Mouse (Mus musculus) Patski (cell line): Measurements from ENCODE around the gene Ptcd1. TPM values are rescaled to one million over a fixed set of nuclear protein-coding genes. Genes with fewer than 3 reads are reported as not detected.
"Not testable (repeated sequence)": the region's sequence is repeated elsewhere in the genome, so short reads cannot be mapped to it uniquely, and the experiment has no call there.

Source experiments
- ATAC-seq: fragments of 100-300 bp; one replicate; pipeline ENCODE4 v1.8.0; 2021
- CTCF ChIA-PET: fragments of 350-600 bp; sonication (Branson Sonifier 250); formaldehyde crosslinking; loops from one replicate; lab custom pipeline; 2022; ENCODE audit warnings: inconsistent platforms; lab: Charles Lee
- POLR2A ChIA-PET: fragments of 350-600 bp; sonication (Branson Sonifier 250); formaldehyde crosslinking; loops from one replicate; lab custom pipeline; 2022; ENCODE audit warnings: antibody characterized with exemption, inconsistent platforms; lab: Charles Lee
- DNase-seq: peaks from one replicate; pipeline ENCODE4 v3.0.0-alpha.2; 2011; ENCODE audit warnings: low read depth, low spot score
- H3K27me3 ChIP-seq: fragments of 371-371 bp; one replicate; pipeline ENCODE4 v1.5.1; 2021
- CTCF ChIP-seq: fragments of 100-300 bp; IDR thresholded peaks from one replicate; pipeline ENCODE4 v1.5.1; 2021
- in situ Hi-C: fragments of 300-500 bp; cut with MboI; formaldehyde crosslinking; loops from 3 replicates; pipeline ENCODE4 v1.11.1; 2018; ENCODE audit warnings: low pct_unique_long_range_greater_than_20kb, mixed read lengths
- polyA plus RNA-seq: library from polyadenylated mRNA; unstranded; gene quantifications from one replicate; pipeline ENCODE4 v1.2.3, GENCODE M21; 2021

Gene Ptcd1
- polyA plus RNA-seq, 1 experiment from 2014 or later, result 16.9 TPM

- in situ Hi-C loops, result no loop called here
- TF ChIP-seq CTCF, result no peak
- no peak for DNase-seq
- no peaks in the 10 kb centered on the region for H3K27me3 ChIP-seq
- ChIA-PET CTCF (interaction anchor here (1.2 to 2.4 kb wide), 3 partner anchors 9 to 23 kb away, joined by 3 to 8 read pairs (median 5); no protein-coding TSS in a partner anchor), POLR2A (interaction anchor here (0.6 to 1.2 kb wide), 4 partner anchors 15 to 1061 kb away, joined by 3 to 5 read pairs (median 4); no protein-coding TSS in a partner anchor)
- no peak for ATAC-seq
These were observed 376 bp upstream of the Ptcd1 start for GRCm38 (mm10) chr5:145167306-145167661.

DNA sequence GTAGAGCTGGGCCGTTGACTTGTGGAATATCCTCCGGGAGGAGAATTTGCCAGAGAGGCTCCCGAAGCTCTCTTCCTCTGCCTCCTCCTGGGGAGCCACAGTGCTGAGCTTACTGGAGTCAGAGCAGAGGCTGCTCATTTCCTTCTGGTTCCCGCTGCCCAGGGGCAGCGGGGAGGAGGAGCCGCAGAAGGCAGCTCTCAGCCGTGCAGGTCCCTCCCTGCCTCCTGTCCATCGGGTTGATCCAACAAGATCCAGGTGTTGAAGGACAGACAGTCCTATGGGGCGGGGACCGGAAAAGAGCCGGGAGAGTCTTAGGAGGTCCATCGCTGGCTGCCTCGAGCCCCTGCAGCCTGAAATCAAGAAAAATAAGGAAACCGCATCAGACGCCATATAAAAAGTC, 1.7 kb downstream of the Ptcd1 start:
- CTCF ChIA-PET, result no interaction called here
- DNase-seq, result no peak
- in situ Hi-C loops, result no loop called here
- POLR2A ChIA-PET, result no interaction called here
- TF ChIP-seq CTCF, result no peak
- ATAC-seq, result no peak
- no peaks in the 10 kb centered on the region for H3K27me3 ChIP-seq

GRCm38 (mm10) chr5:145164710-145165109, 2.2 kb downstream of the Ptcd1 start:
- CTCF ChIA-PET, result no interaction called here
- in situ Hi-C loops, result no loop called here
- ATAC-seq (no peak), DNase-seq (no peak)
- no peak for TF ChIP-seq CTCF
- H3K27me3 ChIP-seq, result no peaks in the 10 kb centered on the region
- POLR2A ChIA-PET, result no interaction called here

DNA sequence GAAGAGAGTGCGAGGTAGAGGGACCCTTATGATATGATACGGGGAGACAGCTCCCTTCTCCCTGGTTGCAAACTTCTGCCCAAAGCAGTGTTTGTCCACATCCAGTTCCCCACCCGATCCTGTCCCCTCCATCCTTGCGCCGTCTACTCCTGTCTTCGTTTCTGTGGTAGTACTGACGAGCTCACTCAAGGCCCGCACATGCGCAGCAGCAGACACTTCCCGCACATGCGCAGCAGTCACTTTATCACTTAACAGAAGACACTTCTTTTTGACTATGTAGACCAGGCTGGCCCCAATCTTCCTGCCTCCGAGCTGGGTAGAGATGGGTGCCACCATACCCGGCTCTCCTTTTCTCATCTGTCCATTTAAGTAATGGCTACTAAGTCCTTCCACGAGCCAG, 5.5 kb downstream of the Ptcd1 start:
- in situ Hi-C loops, result no loop called here

DNA sequence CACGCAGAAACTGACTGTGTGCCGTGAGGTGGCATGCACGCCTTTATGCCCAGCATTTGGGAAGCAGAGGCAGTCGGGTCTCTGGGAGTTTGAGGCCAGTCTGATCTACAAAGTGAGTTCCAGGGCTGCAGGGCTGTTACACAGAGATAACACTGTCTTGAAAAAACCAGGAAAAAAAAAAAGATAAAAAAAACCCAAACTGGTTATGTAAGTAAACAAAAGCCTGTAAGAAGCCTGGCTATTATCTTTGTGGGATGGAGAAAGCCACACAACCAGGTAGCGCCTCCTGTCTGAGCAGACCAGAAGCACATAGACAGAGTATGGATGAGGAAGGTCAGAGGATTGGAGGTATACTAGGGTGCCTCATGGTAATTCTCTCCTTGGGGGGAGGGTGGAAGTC, 14.2 kb downstream of the Ptcd1 start:
- TF ChIP-seq CTCF, result no peak
- ChIA-PET POLR2A (no interaction called here), CTCF (no interaction called here)
- no peaks in the 10 kb centered on the region for H3K27me3 ChIP-seq
- no peak for DNase-seq
- no peak for ATAC-seq
- in situ Hi-C loops, result no loop called here

More for the DNA sequence above, 5.5 kb downstream of the Ptcd1 start:
- no peak for ATAC-seq
- ChIA-PET POLR2A (interaction anchor here (0.6 kb wide), 1 partner anchor 1109 kb away, joined by 4 read pairs; no protein-coding TSS in a partner anchor), CTCF (interaction anchor here (1.5 kb wide), 1 partner anchor 16 kb away, joined by 3 read pairs; no protein-coding TSS in a partner anchor)
- TF ChIP-seq CTCF, result no peak
- H3K27me3 ChIP-seq, result no peaks in the 10 kb centered on the region
- DNase-seq, result no peak

DNA sequence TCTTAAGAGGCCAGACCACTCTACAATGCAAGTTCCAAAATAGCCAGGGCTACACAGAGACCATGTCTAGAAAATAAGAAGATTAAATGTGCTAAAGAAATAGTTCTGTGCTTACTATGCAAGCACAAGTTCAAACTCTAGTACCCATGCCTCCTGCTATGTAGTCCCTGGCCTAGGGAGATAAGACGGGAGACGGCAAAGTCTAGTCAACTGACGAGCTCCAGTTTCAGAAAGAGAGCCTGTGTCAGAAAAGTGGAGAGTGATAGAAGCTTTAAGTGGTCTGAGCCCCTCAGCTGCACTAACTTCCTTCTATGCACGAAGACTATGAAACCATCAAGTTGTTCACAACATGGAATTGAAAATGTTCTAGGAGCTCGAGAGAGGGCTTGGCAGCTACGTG, 17.6 kb downstream of the Ptcd1 start:
- H3K27me3 ChIP-seq, result no peaks in the 10 kb centered on the region
- no peak for TF ChIP-seq CTCF
- ChIA-PET POLR2A (no interaction called here), CTCF (interaction anchor here (0.9 kb wide), 1 partner anchor 10 kb away, joined by 3 read pairs; no protein-coding TSS in a partner anchor)
- ATAC-seq (no peak), DNase-seq (no peak)
- in situ Hi-C loops, result no loop called here

DNA sequence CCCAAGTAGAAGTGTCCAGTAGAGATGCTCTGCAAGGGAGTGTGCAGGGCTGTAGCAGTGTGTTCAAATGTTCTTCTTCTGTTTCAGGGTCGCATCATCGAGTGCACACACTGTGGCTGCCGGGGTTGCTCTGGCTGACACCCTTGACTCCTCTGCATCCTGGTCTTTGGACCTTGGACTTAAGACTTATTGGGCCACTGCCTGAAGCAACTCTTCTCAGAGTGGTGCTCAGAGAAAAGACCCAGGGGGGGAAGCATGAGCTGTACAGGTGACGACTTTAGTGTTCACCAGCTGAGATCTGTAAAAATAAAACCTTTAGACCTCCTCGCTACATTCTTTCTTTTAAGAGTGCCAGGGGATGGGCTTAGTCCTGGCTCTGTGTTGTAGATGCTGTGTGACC, 19.2 kb downstream of the Ptcd1 start:
- TF ChIP-seq CTCF, result no peak
- CTCF ChIA-PET, result no interaction called here
- H3K27me3 ChIP-seq, result no peaks in the 10 kb centered on the region
- POLR2A ChIA-PET, result no interaction called here
- DNase-seq (no peak), ATAC-seq (peak; percentile 55)
- in situ Hi-C loops, result no loop called here

GRCm38 (mm10) chr5:145140611-145141010, 26.3 kb downstream of the Ptcd1 start:
- CTCF ChIA-PET, result interaction anchor here (1.2 kb wide), 1 partner anchor 26 kb away, joined by 4 read pairs; no protein-coding TSS in a partner anchor
- no peak for TF ChIP-seq CTCF
- ATAC-seq, result no peak
- DNase-seq, result no peak
- in situ Hi-C loops, result no loop called here
- POLR2A ChIA-PET, result interaction anchor here (0.7 to 1.0 kb wide), 2 partner anchors 8 to 15 kb away, joined by 3 read pairs; no protein-coding TSS in a partner anchor
- no peaks in the 10 kb centered on the region for H3K27me3 ChIP-seq

DNA sequence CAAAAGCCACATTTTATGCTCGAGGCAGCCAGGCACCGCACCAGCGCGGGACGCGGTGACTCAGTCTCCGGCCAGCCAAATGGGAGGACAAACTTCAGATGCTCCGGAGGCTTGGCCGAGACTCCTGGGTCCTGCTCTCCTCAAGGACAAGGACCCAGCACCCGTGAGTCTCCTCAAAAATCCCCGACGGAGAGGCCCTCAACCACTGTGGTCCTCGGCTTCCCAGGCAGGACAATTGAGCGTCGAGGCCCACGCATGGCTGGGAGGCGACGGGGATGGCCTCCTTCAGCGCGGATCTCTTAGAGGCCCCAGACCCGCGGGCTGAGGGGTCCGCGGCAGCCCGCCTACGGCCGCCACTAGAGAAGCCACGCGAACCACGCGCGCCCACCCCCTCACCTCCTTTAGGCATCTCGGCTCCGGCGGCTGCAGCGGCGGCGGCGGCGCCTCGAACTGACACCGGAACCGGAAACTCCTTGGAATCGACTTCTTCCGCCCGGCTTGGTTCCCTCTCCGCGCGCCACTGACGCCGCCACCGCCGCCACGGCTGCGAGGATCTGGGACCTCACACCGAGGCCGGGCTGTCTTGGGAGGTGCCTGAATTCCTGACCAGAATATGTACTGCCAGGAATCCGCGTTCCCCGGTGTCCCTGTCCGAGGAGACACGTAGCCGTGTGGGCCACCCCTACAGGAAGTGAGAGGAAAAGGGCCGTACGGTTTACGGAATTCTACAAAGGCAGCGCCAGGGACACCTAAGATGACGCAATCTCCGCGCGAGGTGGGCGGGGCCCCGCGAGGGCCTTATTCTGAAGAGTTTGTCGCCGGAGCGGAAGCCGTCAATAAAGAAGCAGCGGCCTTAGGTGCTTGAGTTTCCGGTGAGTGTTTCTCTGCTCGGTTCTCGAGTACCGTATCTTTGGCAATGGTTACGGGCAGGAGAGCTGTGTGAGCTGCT, 27.1 kb downstream of the Ptcd1 start, which contains the start of the genes Pdap1 and Bud31:
Gene Pdap1 (minus strand): TSS at position 668 of the 949 bp plus-strand sequence.
Gene Bud31 (plus strand): TSS at position 792 of the 949 bp plus-strand sequence.
- DNase-seq (peak; percentile 73), ATAC-seq (peak; percentile 78)
- CTCF ChIA-PET, result no interaction called here
- in situ Hi-C loops, result no loop called here
- H3K27me3 ChIP-seq, result no peaks in the 10 kb centered on the region
- TF ChIP-seq CTCF, result no peak
- POLR2A ChIA-PET, result interaction anchor here (1.0 kb wide), 1 partner anchor 8 kb away, joined by 3 read pairs; no protein-coding TSS in a partner anchor

DNA sequence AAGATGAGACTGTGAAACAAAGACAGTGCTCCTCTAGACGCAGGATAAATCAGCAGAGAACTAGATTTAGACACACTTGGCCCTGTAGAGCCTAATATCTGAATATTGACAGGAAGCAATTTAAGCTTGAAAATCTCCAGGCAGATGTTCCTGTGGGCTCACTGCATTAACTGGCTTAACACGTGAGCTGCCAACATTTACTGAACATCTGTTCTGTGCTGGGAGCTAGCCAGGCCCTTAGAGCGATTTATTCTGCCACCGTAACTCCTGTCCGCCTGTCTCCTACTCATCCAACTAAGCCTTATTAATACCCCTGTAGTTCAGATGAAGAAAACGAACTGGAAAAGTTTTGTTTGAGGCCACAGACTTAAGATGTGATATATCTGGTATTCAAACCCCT, 28.1 kb downstream of the Ptcd1 start:
- no peak for TF ChIP-seq CTCF
- in situ Hi-C loops, result no loop called here
- CTCF ChIA-PET, result interaction anchor here (0.9 to 1.1 kb wide), 2 partner anchors 16 to 50 kb away, joined by 3 read pairs; no protein-coding TSS in a partner anchor
- DNase-seq, result no peak
- H3K27me3 ChIP-seq, result no peaks in the 10 kb centered on the region
- POLR2A ChIA-PET, result no interaction called here
- no peak for ATAC-seq

DNA sequence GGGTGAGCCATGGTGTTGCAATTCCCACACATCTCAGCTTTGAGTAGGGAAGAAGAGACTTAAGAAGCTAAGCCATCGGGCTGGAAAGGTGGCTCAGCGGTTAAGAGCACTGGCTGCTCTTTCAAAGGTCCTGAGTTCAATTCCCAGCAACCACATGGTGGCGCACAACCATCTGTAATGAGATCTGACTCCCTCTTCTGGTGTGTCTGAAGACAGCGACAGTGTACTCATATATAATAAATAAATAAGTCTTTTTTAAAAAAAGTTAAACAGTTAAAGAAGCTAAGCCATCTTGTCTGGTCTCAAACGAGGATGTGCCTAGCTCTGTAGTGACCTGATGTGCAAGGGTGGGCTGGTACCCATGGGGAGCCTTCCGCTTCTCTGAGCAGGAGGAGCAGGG, 33.6 kb downstream of the Ptcd1 start:
- CTCF ChIA-PET, result interaction anchor here (1.7 kb wide), 1 partner anchor 9 kb away, joined by 5 read pairs; no protein-coding TSS in a partner anchor
- in situ Hi-C loops, DNase-seq, H3K27me3 ChIP-seq, ATAC-seq: not testable (repeated sequence)
- POLR2A ChIA-PET, result interaction anchor here (0.7 kb wide), 1 partner anchor 14 kb away, joined by 3 read pairs; no protein-coding TSS in a partner anchor
